Mouse (Mus musculus): ENCODE measurements at regions not wholly inside any gene's neighbourhood (a gene's known extent, or its start where the extent isn't known, plus 50 kb on each side); places are given as distances from the start of the nearest gene placed in this dataset.

DNA sequence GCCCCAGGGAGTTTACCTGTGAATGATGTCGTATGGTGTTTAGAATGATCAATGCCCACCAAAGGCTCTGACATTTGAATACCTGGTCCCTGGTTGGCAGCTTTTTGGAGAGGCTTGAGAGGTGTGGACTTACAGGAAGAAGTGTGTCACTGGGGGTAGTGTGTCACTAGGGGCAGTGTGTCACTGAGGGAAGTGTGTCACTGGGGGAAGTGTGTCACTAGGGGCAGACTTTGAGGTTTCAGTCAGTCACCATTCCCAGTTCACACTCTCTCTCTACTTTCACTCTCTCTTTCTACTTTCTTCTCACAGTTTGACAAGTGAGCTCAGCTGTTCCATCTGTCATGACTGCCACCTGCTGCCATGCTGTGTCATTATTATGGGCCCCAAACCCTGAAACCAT lies 52.0 kb upstream of the Ccnd1 start:
- no peak for TF ChIP-seq POLR2A (IDR thresholded peaks at IDR 0.05; ENCODE audit: extremely low read depth, insufficient read depth, low read length)
- TF ChIP-seq CTCF (IDR thresholded peaks at IDR 0.05; ENCODE audit: low read depth, low read length): peak; percentile 13; the same call in 1 of the 2 replicates

All from liver, adult 2 months (tissue).